ENCODE assay signal across 8 mouse cellular contexts in the genomic region with DNA sequence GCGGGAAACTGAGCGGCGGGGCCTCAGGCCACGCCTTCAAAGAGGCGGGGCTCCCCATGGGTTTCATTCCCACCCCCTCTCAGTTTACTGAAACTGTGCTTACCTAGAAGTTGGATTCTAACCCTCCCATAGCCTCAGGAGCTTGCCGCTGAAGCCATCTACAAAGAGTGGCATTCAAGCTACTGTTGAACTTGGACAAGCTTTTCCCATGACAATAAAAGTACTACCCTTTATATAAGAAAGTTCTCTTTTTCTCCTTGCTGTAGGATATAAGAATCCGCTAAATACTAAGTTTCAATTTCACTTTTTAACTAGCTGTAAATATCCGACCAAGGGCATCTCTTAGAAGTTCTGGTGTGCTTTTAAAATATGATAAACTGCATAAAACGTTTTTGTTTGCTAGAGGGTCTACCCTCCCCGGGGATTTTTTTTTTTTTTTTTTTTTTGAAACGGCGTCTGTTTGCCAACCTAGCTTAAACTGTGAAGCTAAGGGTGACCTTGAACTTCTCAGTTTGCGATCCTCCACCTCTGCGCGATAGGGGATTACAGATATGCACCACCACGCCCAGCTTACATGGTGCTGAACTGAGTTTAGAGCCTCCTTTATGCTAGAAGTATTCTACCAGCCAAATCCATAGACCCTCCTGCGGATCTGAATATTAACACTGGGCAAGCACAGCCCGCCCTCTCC. TPM values are rescaled to one million over a fixed set of nuclear protein-coding genes. Genes with fewer than 3 reads are reported as not detected.
A peak's percentile ranks its signal among the peaks of the same experiment; 100 is the strongest.
DNase-seq lines count a peak whose midpoint lies in the region; ATAC-seq and TF ChIP-seq lines count a peak whose summit lies in the region.

No protein-coding gene starts in this region.

- peaks cover 15% of the 10 kb centered on the region for H3K4me1 ChIP-seq in forebrain, embryonic 12.5 days
- peaks cover 23% of the 10 kb centered on the region for H3K4me1 ChIP-seq in midbrain, embryonic 10.5 days
- H3K4me1 ChIP-seq in thymus, adult 2 months (replicated peaks; ENCODE audit: control insufficient read depth, insufficient read depth, low read length) = peaks cover 13% of the 10 kb centered on the region

- peak overlapping the region; percentile 68 for H3K4me2 ChIP-seq in forebrain, embryonic 12.5 days

- 40% methylated on average over 18 of the region's 18 CpGs for WGBS in forebrain, embryonic 12.5 days
- WGBS in midbrain, embryonic 10.5 days = 32% methylated on average over 18 of the region's 18 CpGs
- WGBS in thymus, adult 2 months = 12% methylated on average over 18 of the region's 18 CpGs

- H3K27me3 ChIP-seq in forebrain, embryonic 12.5 days = no peaks in the 10 kb centered on the region
- no peaks in the 10 kb centered on the region for H3K27me3 ChIP-seq in midbrain, embryonic 10.5 days (ENCODE audit: low read depth, poor library complexity, severe bottlenecking)
- H3K27me3 ChIP-seq in thymus, adult 2 months (ENCODE audit: control insufficient read depth, insufficient read depth, low read length) = no peaks in the 10 kb centered on the region

- H3K4me3 ChIP-seq in forebrain, embryonic 12.5 days (replicated peaks) = peak overlapping the region; percentile 77
- peak overlapping the region; percentile 87 for H3K4me3 ChIP-seq in midbrain, embryonic 10.5 days
- peak overlapping the region; percentile 68 for H3K4me3 ChIP-seq in thymus, adult 2 months (ENCODE audit: control insufficient read depth, insufficient read depth, low read length)

- peak; percentile 5 for DNase-seq in 3T3-L1 (ENCODE audit: low read depth, low spot score)
- DNase-seq in MEL-GATA-1-ER (ENCODE audit: extremely low read depth, low read depth) = peak; percentile 93
- peak; percentile 15 for DNase-seq in kidney, adult 9 months
- DNase-seq in midbrain, embryonic 10.5 days (ENCODE audit: low spot score) = no peak
- peak; percentile 98 for DNase-seq in thymus, adult 2 months
- DNase-seq in gastrocnemius, adult 8-10 months (ENCODE audit: low spot score in 2 of 2) = no peak
- no peak for DNase-seq in left cerebral cortex, adult 18-20 months (ENCODE audit: low spot score in 2 of 2)

- no peak overlapping the region for H3K27ac ChIP-seq in forebrain, embryonic 12.5 days
- H3K27ac ChIP-seq in midbrain, embryonic 10.5 days (replicated peaks) = peak overlapping the region; percentile 94
- peak overlapping the region; percentile 45; the same call in 1 of the 2 replicates for H3K27ac ChIP-seq in thymus, adult 2 months (ENCODE audit: control insufficient read depth, insufficient read depth, low read length)

- H3K9ac ChIP-seq in forebrain, embryonic 12.5 days = no peak overlapping the region

- H3K9me3 ChIP-seq in forebrain, embryonic 12.5 days = no peaks in the 10 kb centered on the region
- H3K9me3 ChIP-seq in midbrain, embryonic 10.5 days (replicated peaks) = no peaks in the 10 kb centered on the region

- no peak for ATAC-seq in forebrain, embryonic 12.5 days (ENCODE audit: low FRiP score)

- TF ChIP-seq POLR2A in thymus, adult 2 months (IDR thresholded peaks at IDR 0.05; ENCODE audit: control insufficient read depth, extremely low read depth, insufficient read depth, low read length, poor library complexity) = no peak

- H3K36me3 ChIP-seq in forebrain, embryonic 12.5 days (replicated peaks) = no peaks in the 10 kb centered on the region
- H3K36me3 ChIP-seq in midbrain, embryonic 10.5 days = no peaks in the 10 kb centered on the region
- H3K36me3 ChIP-seq in thymus, adult 2 months (ENCODE audit: control insufficient read depth, insufficient read depth, low read length) = no peaks in the 10 kb centered on the region

- TF ChIP-seq CTCF in thymus, adult 2 months (IDR thresholded peaks at IDR 0.05; ENCODE audit: borderline replicate concordance, control insufficient read depth, extremely low read depth, insufficient read depth, low read length, poor library complexity) = no peak

RNA-seq across cellular contexts. Expression of gene Bard1, which starts 0.4 kb away (rescaled TPM):
- polyA plus RNA-seq in forebrain, embryonic 12.5 days (2016; fragmentation: Nextera tagmentation; extraction: Ambion mirVana) = 2.9 and 3.4 TPM in 2 replicates
- polyA plus RNA-seq in midbrain, embryonic 10.5 days (2016; fragmentation: Nextera tagmentation; extraction: Ambion mirVana) = 2.2 and 3.4 TPM in 2 replicates
- 9.8 and 14.4 TPM in 2 replicates for polyA plus RNA-seq in thymus, adult 2 months (2012; rRNA removed)
- under 1 TPM; 0.05 to 0.12 (median 0.10) TPM for total RNA-seq in gastrocnemius, adult 8-10 months (2022)
- under 1 TPM; 0.45 to 0.51 TPM for total RNA-seq in left cerebral cortex, adult 18-20 months (2021)

Comparison
In these comparisons a context has a peak if more than half of its experiments do, and no peak if none do; other contexts are left out.
1. DNase-seq: peak in 3T3-L1 (single experiment), MEL-GATA-1-ER (single experiment), kidney, adult 9 months (single experiment) and thymus, adult 2 months (single experiment); none in midbrain, embryonic 10.5 days (single experiment), gastrocnemius, adult 8-10 months (0 of 2) and left cerebral cortex, adult 18-20 months (0 of 2).
2. Peak in every context shown above with its lines, with median percentiles within 50 percentile points of each other: H3K4me3 ChIP-seq.